Mouse (Mus musculus) heart, adult 8-10 months (tissue): ENCODE data around the gene Snrpe. TPM values are rescaled to one million over a fixed set of nuclear protein-coding genes. Genes with fewer than 3 reads are reported as not detected.

Source experiments
- total RNA-seq, 4 experiments: library from RNA; stranded (reverse); gene quantifications; 2 replicates each; pipeline ENCODE4 v1.2.4; 2022

Gene Snrpe
- total RNA-seq, 4 experiments from 2014 or later: 56.9 to 65.9 (median 62.7) TPM

Other genes with a start within 250 kb of the Snrpe start
- under 1 TPM; 0.16 to 0.69 (median 0.33) TPM for gene Etnk2, start 246.7 kb downstream of the Snrpe start, total RNA-seq
- 10 to 100 TPM; 11.0 to 14.4 (median 13.9) TPM for gene Sox13, start 185.9 kb downstream of the Snrpe start, total RNA-seq
- 1 to 10 TPM; 2.0 to 4.7 (median 3.3) TPM for gene Zbed6, start 50.6 kb upstream of the Snrpe start, total RNA-seq
- gene Gm38394, start 51.0 kb upstream of the Snrpe start, total RNA-seq: 10 to 100 TPM; 11.2 to 15.3 (median 13.6) TPM
- gene Lax1, start 79.8 kb upstream of the Snrpe start, total RNA-seq: under 1 TPM in 3 of 4 experiments, not detected in 1; 0.19 to 0.38 (median 0.23) TPM
- gene Atp2b4, start 190.8 kb upstream of the Snrpe start, total RNA-seq: 10 to 100 TPM; 15.9 to 20.8 (median 18.8) TPM